Mouse (Mus musculus) kidney, adult 2 months (tissue): ENCODE data around the gene Adamts8.

Experiments used
- CTCF ChIP-seq: fragments of 200-500 bp; conservative IDR thresholded peaks from 2 replicates; pipeline ENCODE4 v1.5.1; 2011; ENCODE audit warnings: low read depth, mild to moderate bottlenecking, control low read depth, low read length, moderate library complexity, mixed read lengths; ENCODE audit not compliant: insufficient read depth, insufficient read length
- POLR2A ChIP-seq: fragments of 200-500 bp; IDR thresholded peaks from one replicate; pipeline ENCODE4 v1.6.1; 2011; ENCODE audit warnings: low read depth, low read length, control low read depth

DNA sequence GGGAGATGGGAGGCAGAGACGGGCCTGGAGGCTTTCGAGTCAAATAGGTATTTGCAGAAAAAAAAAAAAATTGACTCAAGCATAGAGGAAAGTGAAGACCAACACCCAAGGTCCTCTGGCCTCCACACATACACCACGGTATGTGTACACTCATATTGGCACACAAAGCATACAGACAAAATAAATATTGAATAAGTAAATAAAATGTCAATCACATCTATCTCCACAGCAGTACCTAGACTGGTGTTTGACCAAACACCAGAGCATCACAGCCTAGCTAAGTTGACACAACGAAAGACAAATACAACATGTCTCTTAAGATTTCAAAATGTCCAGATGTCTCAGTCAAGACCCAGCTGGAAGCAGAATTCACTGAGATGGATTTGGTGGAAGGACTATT lies 71.1 kb downstream of the Adamts8 start:
- TF ChIP-seq CTCF = no peak
- TF ChIP-seq POLR2A = no peak
